Mouse (Mus musculus): ENCODE results near the gene Wdr89.

- peak in 1 of 2 experiments; percentile 19; a peak in 1 of 4 replicates for TF ChIP-seq CTCF (conservative IDR thresholded peaks at IDR 0.05 in 1 of 2, IDR thresholded peaks at IDR 0.05 in 1 of 2; ENCODE audit: low read depth in 2 of 2, low read length in 2 of 2)
- no peak for TF ChIP-seq MYC (IDR thresholded peaks at IDR 0.05; ENCODE audit: low read depth, low read length)
- no peak for TF ChIP-seq UBTF (IDR thresholded peaks at IDR 0.05; ENCODE audit: low read depth, low read length)
- no peak for TF ChIP-seq MEF2A (IDR thresholded peaks at IDR 0.05; ENCODE audit: borderline replicate concordance, low read depth, low read length)
- no peak for TF ChIP-seq EP300 (IDR thresholded peaks at IDR 0.05; ENCODE audit: low read length)
- no peak for TF ChIP-seq USF2 (conservative IDR thresholded peaks at IDR 0.05; ENCODE audit: low read depth, low read length)
- TF ChIP-seq JUND (conservative IDR thresholded peaks at IDR 0.05; ENCODE audit: low read depth, low read length) = no peak
- TF ChIP-seq ETS1 (conservative IDR thresholded peaks at IDR 0.05; ENCODE audit: low read depth, low read length) = no peak
- TF ChIP-seq POLR2A (IDR thresholded peaks at IDR 0.05; ENCODE audit: low read depth, low read length) = no peak
- TF ChIP-seq HCFC1 (IDR thresholded peaks at IDR 0.05; ENCODE audit: low read depth, low read length) = no peak
These were observed 81.8 kb downstream of the Wdr89 start for GRCm38 (mm10) chr12:75587501-75587900.

Measured in CH12.LX (cell line).